Mouse (Mus musculus) bone marrow macrophage, adult 2 months (primary cell): ENCODE data around the gene Gsta1.

Experiments used
- CTCF ChIP-seq: IDR thresholded peaks from 2 replicates; pipeline ENCODE4 v1.5.1; 2012; ENCODE audit warnings: low read depth, mild to moderate bottlenecking, low read length, moderate library complexity
- POLR2A ChIP-seq: IDR thresholded peaks from 2 replicates; pipeline ENCODE4 v1.6.1; 2012; ENCODE audit warnings: mild to moderate bottlenecking, low read depth, low read length, borderline replicate concordance

- TF ChIP-seq POLR2A (no peak), CTCF (no peak)
These were observed 7.8 kb upstream of the Gsta1 start for GRCm38 (mm10) chr9:78222616-78223015.
